Mouse (Mus musculus): Measurements from ENCODE around the gene Rora. TPM values are rescaled to one million over a fixed set of nuclear protein-coding genes. Genes with fewer than 3 reads are reported as not detected.

Rora gene
- polyA plus RNA-seq, 1 experiment from 2014 or later, result 6.0 TPM

GRCm38 (mm10) chr9:68804229-68804628 is 150.6 kb downstream of the Rora start:
- Histone ChIP-seq H3K36me3 (ENCODE audit: control insufficient read depth, insufficient read depth, low read length) (no peaks in the 10 kb centered on the region), H3K27me3 (ENCODE audit: control insufficient read depth, insufficient read depth, low read length) (no peaks in the 10 kb centered on the region), H3K4me2 (ENCODE audit: low read depth, low read length, severe bottlenecking) (no peak overlapping the region), H3K9me3 (ENCODE audit: control insufficient read depth, low read length) (no peaks in the 10 kb centered on the region), H3K27ac (ENCODE audit: low read depth, low read length) (no peak overlapping the region), H3K9ac (ENCODE audit: low read length) (no peak overlapping the region), H3K4me1 (replicated peaks; ENCODE audit: control insufficient read depth, insufficient read depth, low read length) (no peaks in the 10 kb centered on the region), H3K4me3 (ENCODE audit: low read depth, low read length) (no peak overlapping the region)
- ATAC-seq (replicated peaks; ENCODE audit: low FRiP score) (no peak), DNase-seq (ENCODE audit: low spot score) (no peak)
- 83% methylated on average over 6 of the region's 6 CpGs for WGBS

GRCm38 (mm10) chr9:68805776-68806175 is 152.2 kb downstream of the Rora start:
- no peak for ATAC-seq (replicated peaks; ENCODE audit: low FRiP score)
- Histone ChIP-seq H3K36me3 (ENCODE audit: control insufficient read depth, insufficient read depth, low read length) (no peaks in the 10 kb centered on the region), H3K4me2 (ENCODE audit: low read depth, low read length, severe bottlenecking) (no peak overlapping the region), H3K9ac (ENCODE audit: low read length) (no peak overlapping the region), H3K4me3 (ENCODE audit: low read depth, low read length) (no peak overlapping the region), H3K9me3 (ENCODE audit: control insufficient read depth, low read length) (no peaks in the 10 kb centered on the region), H3K27me3 (ENCODE audit: control insufficient read depth, insufficient read depth, low read length) (no peaks in the 10 kb centered on the region), H3K4me1 (replicated peaks; ENCODE audit: control insufficient read depth, insufficient read depth, low read length) (no peaks in the 10 kb centered on the region), H3K27ac (ENCODE audit: low read depth, low read length) (no peak overlapping the region)
- WGBS, result 63% methylated on average over 5 of the region's 5 CpGs
- DNase-seq (ENCODE audit: low spot score), result no peak

GRCm38 (mm10) chr9:68807735-68808134 is 154.1 kb downstream of the Rora start:
- Histone ChIP-seq H3K4me3 (ENCODE audit: low read depth, low read length) (no peak overlapping the region), H3K4me2 (ENCODE audit: low read depth, low read length, severe bottlenecking) (no peak overlapping the region), H3K36me3 (ENCODE audit: control insufficient read depth, insufficient read depth, low read length) (no peaks in the 10 kb centered on the region), H3K27ac (ENCODE audit: low read depth, low read length) (no peak overlapping the region), H3K9ac (ENCODE audit: low read length) (no peak overlapping the region), H3K4me1 (replicated peaks; ENCODE audit: control insufficient read depth, insufficient read depth, low read length) (no peaks in the 10 kb centered on the region), H3K27me3 (ENCODE audit: control insufficient read depth, insufficient read depth, low read length) (no peaks in the 10 kb centered on the region), H3K9me3 (ENCODE audit: control insufficient read depth, low read length) (no peaks in the 10 kb centered on the region)
- 90% methylated on average over 2 of the region's 2 CpGs for WGBS
- DNase-seq (ENCODE audit: low spot score), result no peak
- ATAC-seq (replicated peaks; ENCODE audit: low FRiP score), result no peak

GRCm38 (mm10) chr9:68809536-68809935 is 155.9 kb downstream of the Rora start:
- ATAC-seq (replicated peaks; ENCODE audit: low FRiP score), result no peak
- H3K4me3 ChIP-seq (ENCODE audit: low read depth, low read length), result no peak overlapping the region
- H3K4me2 ChIP-seq (ENCODE audit: low read depth, low read length, severe bottlenecking), result no peak overlapping the region
- no peaks in the 10 kb centered on the region for H3K27me3 ChIP-seq (ENCODE audit: control insufficient read depth, insufficient read depth, low read length)
- no peaks in the 10 kb centered on the region for H3K9me3 ChIP-seq (ENCODE audit: control insufficient read depth, low read length)
- WGBS, result 80% methylated on average over 5 of the region's 5 CpGs
- no peaks in the 10 kb centered on the region for H3K4me1 ChIP-seq (replicated peaks; ENCODE audit: control insufficient read depth, insufficient read depth, low read length)
- no peak overlapping the region for H3K27ac ChIP-seq (ENCODE audit: low read depth, low read length)
- H3K36me3 ChIP-seq (ENCODE audit: control insufficient read depth, insufficient read depth, low read length), result no peaks in the 10 kb centered on the region
- no peak for DNase-seq (ENCODE audit: low spot score)
- no peak overlapping the region for H3K9ac ChIP-seq (ENCODE audit: low read length)

- Histone ChIP-seq H3K4me1 (replicated peaks; ENCODE audit: control insufficient read depth, insufficient read depth, low read length) (no peaks in the 10 kb centered on the region), H3K36me3 (ENCODE audit: control insufficient read depth, insufficient read depth, low read length) (no peaks in the 10 kb centered on the region), H3K4me3 (ENCODE audit: low read depth, low read length) (no peak overlapping the region), H3K27ac (ENCODE audit: low read depth, low read length) (no peak overlapping the region), H3K4me2 (ENCODE audit: low read depth, low read length, severe bottlenecking) (no peak overlapping the region), H3K27me3 (ENCODE audit: control insufficient read depth, insufficient read depth, low read length) (no peaks in the 10 kb centered on the region), H3K9ac (ENCODE audit: low read length) (no peak overlapping the region), H3K9me3 (ENCODE audit: control insufficient read depth, low read length) (no peaks in the 10 kb centered on the region)
- ATAC-seq (replicated peaks; ENCODE audit: low FRiP score), result no peak
- 100% methylated on average over 1 of the region's 1 CpGs for WGBS
- DNase-seq (ENCODE audit: low spot score), result no peak
Measured at GRCm38 (mm10) chr9:68814723-68815122, 161.1 kb downstream of the Rora start.

- Histone ChIP-seq H3K27ac (ENCODE audit: low read depth, low read length) (no peak overlapping the region), H3K36me3 (ENCODE audit: control insufficient read depth, insufficient read depth, low read length) (no peaks in the 10 kb centered on the region), H3K27me3 (ENCODE audit: control insufficient read depth, insufficient read depth, low read length) (no peaks in the 10 kb centered on the region), H3K4me2 (ENCODE audit: low read depth, low read length, severe bottlenecking) (no peak overlapping the region), H3K9me3 (ENCODE audit: control insufficient read depth, low read length) (no peaks in the 10 kb centered on the region), H3K4me3 (ENCODE audit: low read depth, low read length) (no peak overlapping the region), H3K4me1 (replicated peaks; ENCODE audit: control insufficient read depth, insufficient read depth, low read length) (no peaks in the 10 kb centered on the region), H3K9ac (ENCODE audit: low read length) (no peak overlapping the region)
- WGBS, result 81% methylated on average over 9 of the region's 9 CpGs
- no peak for ATAC-seq (replicated peaks; ENCODE audit: low FRiP score)
- no peak for DNase-seq (ENCODE audit: low spot score)
Measured at GRCm38 (mm10) chr9:68815877-68816276, 162.3 kb downstream of the Rora start.

GRCm38 (mm10) chr9:68820036-68820435 is 166.4 kb downstream of the Rora start:
- Histone ChIP-seq H3K36me3 (ENCODE audit: control insufficient read depth, insufficient read depth, low read length) (no peaks in the 10 kb centered on the region), H3K27ac (ENCODE audit: low read depth, low read length) (no peak overlapping the region), H3K27me3 (ENCODE audit: control insufficient read depth, insufficient read depth, low read length) (no peaks in the 10 kb centered on the region), H3K4me3 (ENCODE audit: low read depth, low read length) (no peak overlapping the region), H3K4me1 (replicated peaks; ENCODE audit: control insufficient read depth, insufficient read depth, low read length) (no peaks in the 10 kb centered on the region), H3K4me2 (ENCODE audit: low read depth, low read length, severe bottlenecking) (no peak overlapping the region), H3K9me3 (ENCODE audit: control insufficient read depth, low read length) (no peaks in the 10 kb centered on the region), H3K9ac (ENCODE audit: low read length) (no peak overlapping the region)
- ATAC-seq (replicated peaks; ENCODE audit: low FRiP score) (no peak), DNase-seq (ENCODE audit: low spot score) (no peak)
- WGBS, result 87% methylated on average over 4 of the region's 4 CpGs

- Histone ChIP-seq H3K4me3 (ENCODE audit: low read depth, low read length) (no peak overlapping the region), H3K36me3 (ENCODE audit: control insufficient read depth, insufficient read depth, low read length) (no peaks in the 10 kb centered on the region), H3K27ac (ENCODE audit: low read depth, low read length) (no peak overlapping the region), H3K9me3 (ENCODE audit: control insufficient read depth, low read length) (no peaks in the 10 kb centered on the region), H3K4me1 (replicated peaks; ENCODE audit: control insufficient read depth, insufficient read depth, low read length) (no peaks in the 10 kb centered on the region), H3K9ac (ENCODE audit: low read length) (no peak overlapping the region), H3K27me3 (ENCODE audit: control insufficient read depth, insufficient read depth, low read length) (no peaks in the 10 kb centered on the region), H3K4me2 (ENCODE audit: low read depth, low read length, severe bottlenecking) (no peak overlapping the region)
- DNase-seq (ENCODE audit: low spot score) (no peak), ATAC-seq (replicated peaks; ENCODE audit: low FRiP score) (no peak)
Measured at GRCm38 (mm10) chr9:68820478-68820877, 166.9 kb downstream of the Rora start.

GRCm38 (mm10) chr9:68821388-68821787 is 167.8 kb downstream of the Rora start:
- no peak for DNase-seq (ENCODE audit: low spot score)
- Histone ChIP-seq H3K27ac (ENCODE audit: low read depth, low read length) (no peak overlapping the region), H3K4me1 (replicated peaks; ENCODE audit: control insufficient read depth, insufficient read depth, low read length) (no peaks in the 10 kb centered on the region), H3K4me2 (ENCODE audit: low read depth, low read length, severe bottlenecking) (no peak overlapping the region), H3K9me3 (ENCODE audit: control insufficient read depth, low read length) (no peaks in the 10 kb centered on the region), H3K36me3 (ENCODE audit: control insufficient read depth, insufficient read depth, low read length) (no peaks in the 10 kb centered on the region), H3K4me3 (ENCODE audit: low read depth, low read length) (no peak overlapping the region), H3K9ac (ENCODE audit: low read length) (no peak overlapping the region), H3K27me3 (ENCODE audit: control insufficient read depth, insufficient read depth, low read length) (no peaks in the 10 kb centered on the region)
- no peak for ATAC-seq (replicated peaks; ENCODE audit: low FRiP score)
- 78% methylated on average over 1 of the region's 1 CpGs for WGBS

Measured in forebrain, embryonic 11.5 days (tissue).